Mouse (Mus musculus) heart, postnatal 0 days (tissue): ENCODE measurements around the gene G3bp2. TPM values are rescaled to one million over a fixed set of nuclear protein-coding genes. Genes with fewer than 3 reads are reported as not detected.

ENCODE experiments used
- ATAC-seq: fragments of 200-750 bp; cut with Nextera tagmentation; 2 replicates; pipeline ENCODE4 v1.8.0; 2017; ENCODE audit warnings: low read depth, moderate number of reproducible peaks, moderate library complexity; ENCODE audit not compliant: insufficient read depth
- DNase-seq: peaks from one replicate; pipeline ENCODE4 v3.0.0-alpha.2; 2016; ENCODE audit warnings: low spot score
- H3K27ac ChIP-seq: fragments of 300-500 bp; sonication (generic); 2 replicates; pipeline ENCODE4 v1.5.1; 2014; ENCODE audit warnings: low read depth, mild to moderate bottlenecking
- H3K27me3 ChIP-seq: fragments of 300-500 bp; sonication (generic); 2 replicates; pipeline ENCODE4 v1.6.1; 2014; ENCODE audit warnings: low read length, mixed read lengths; ENCODE audit not compliant: control insufficient read depth, insufficient read depth
- H3K36me3 ChIP-seq: fragments of 300-500 bp; sonication (generic); replicated peaks from 2 replicates; pipeline ENCODE4 v1.6.1; 2014; ENCODE audit warnings: low read length, mixed read lengths; ENCODE audit not compliant: control insufficient read depth, insufficient read depth
- H3K4me1 ChIP-seq: fragments of 300-500 bp; sonication (generic); 2 replicates; pipeline ENCODE4 v1.6.1; 2014; ENCODE audit warnings: antibody characterized with exemption; ENCODE audit not compliant: control insufficient read depth, insufficient read depth
- H3K4me2 ChIP-seq: fragments of 300-500 bp; sonication (generic); 2 replicates; pipeline ENCODE4 v1.6.1; 2014; ENCODE audit warnings: low read depth, mild to moderate bottlenecking, low read length, moderate library complexity
- H3K4me3 ChIP-seq: fragments of 300-500 bp; sonication (generic); 2 replicates; pipeline ENCODE4 v1.5.1; 2014; ENCODE audit warnings: low read depth, low read length
- H3K9ac ChIP-seq: fragments of 300-500 bp; sonication (generic); replicated peaks from 2 replicates; pipeline ENCODE4 v1.6.1; 2014; ENCODE audit warnings: low read depth, low read length, mixed read lengths
- H3K9me3 ChIP-seq: fragments of 300-500 bp; sonication (generic); replicated peaks from 2 replicates; pipeline ENCODE4 v1.6.1; 2016; ENCODE audit warnings: low read length; ENCODE audit not compliant: control insufficient read depth
- CTCF ChIP-seq: IDR thresholded peaks from 2 replicates; pipeline ENCODE4 v1.5.1; 2016; ENCODE audit warnings: antibody characterized with exemption, control low read depth, low read depth
- EP300 ChIP-seq: IDR thresholded peaks from 2 replicates; pipeline ENCODE4 v1.6.1; 2016; ENCODE audit warnings: antibody characterized with exemption, low read depth
- WGBS: fragments of 180-500 bp; shearing (Covaris S2); extraction: QIAGEN DNeasy Blood & Tissue Kit; methylation state at CpG from one replicate; pipeline ENCODE4 v1.1.7; 2014; 5-methylcytosine and 5-hydroxymethylcytosine counted together
- polyA plus RNA-seq: library from polyadenylated mRNA; unstranded; fragments of >200 nt; fragmentation: Nextera tagmentation; extraction: Ambion mirVana; gene quantifications from 2 replicates; pipeline ENCODE4 v1.2.1, GENCODE M21; 2015
- total RNA-seq: library from RNA; depleted of rRNA; stranded (reverse); fragments of >200 nt; gene quantifications from 2 replicates; pipeline ENCODE4 v1.2.3, GENCODE M21; 2014; ENCODE audit warnings: low replicate concordance

Gene G3bp2
- total and polyA plus RNA-seq, 2 experiments from 2014 or later = 32.1 to 119 TPM

- no peak overlapping the region for H3K9ac ChIP-seq
- H3K4me3 ChIP-seq = no peak overlapping the region
- no peak overlapping the region for H3K27ac ChIP-seq
Measured at GRCm38 (mm10) chr5:92128570-92128969, 45.1 kb upstream of the G3bp2 start.

DNA sequence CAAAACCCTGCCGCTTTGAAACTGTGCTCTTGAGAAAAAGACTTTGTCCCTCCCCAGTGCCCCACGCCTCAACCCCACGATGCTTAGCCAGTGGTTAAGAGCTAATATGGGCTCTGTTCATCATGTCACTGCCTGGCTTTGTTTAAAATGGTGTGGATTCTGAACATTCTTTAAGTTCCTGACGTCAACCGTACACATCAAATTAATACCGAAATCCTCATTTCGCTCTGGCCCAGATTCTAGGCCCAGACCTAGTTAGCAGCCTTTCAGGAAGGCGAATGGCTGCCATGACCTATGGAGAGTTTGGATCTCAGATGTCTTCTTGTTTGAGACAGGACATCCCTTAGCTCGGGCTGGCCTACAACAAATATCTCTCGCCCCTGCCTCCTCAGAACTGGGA lies 44.2 kb upstream of the G3bp2 start:
- no peaks in the 10 kb centered on the region for H3K36me3 ChIP-seq
- H3K9me3 ChIP-seq = no peaks in the 10 kb centered on the region
- H3K4me1 ChIP-seq = no peaks in the 10 kb centered on the region
- H3K27ac ChIP-seq = no peak overlapping the region
- DNase-seq (no peak), ATAC-seq (no peak)
- TF ChIP-seq EP300 (no peak), CTCF (no peak)
- H3K27me3 ChIP-seq = no peaks in the 10 kb centered on the region
- no peak overlapping the region for H3K4me3 ChIP-seq
- no peak overlapping the region for H3K4me2 ChIP-seq
- 91% methylated on average over 10 of the region's 10 CpGs for WGBS
- H3K9ac ChIP-seq = no peak overlapping the region

More at GRCm38 (mm10) chr5:92128570-92128969, 45.1 kb upstream of the G3bp2 start:
- peak; percentile 74 for ATAC-seq
- peak overlapping the region; percentile 5; the same call in 1 of the 2 replicates for H3K4me2 ChIP-seq
- TF ChIP-seq EP300 (no peak), CTCF (no peak)
- 19% methylated on average over 8 of the region's 8 CpGs for WGBS
- peak; percentile 46 for DNase-seq
- H3K27me3 ChIP-seq = no peaks in the 10 kb centered on the region
- H3K4me1 ChIP-seq = no peaks in the 10 kb centered on the region
- H3K9me3 ChIP-seq = no peaks in the 10 kb centered on the region
- H3K36me3 ChIP-seq = no peaks in the 10 kb centered on the region

GRCm38 (mm10) chr5:92127141-92127625 lies 43.7 kb upstream of the G3bp2 start:
- no peak overlapping the region for H3K4me3 ChIP-seq
- no peak overlapping the region for H3K9ac ChIP-seq
- H3K4me2 ChIP-seq = no peak overlapping the region
- no peaks in the 10 kb centered on the region for H3K36me3 ChIP-seq
- 0 out of 2 replicates have a peak overlapping the region, but pooled peaks have one; percentile 14 for H3K27ac ChIP-seq
- H3K9me3 ChIP-seq = no peaks in the 10 kb centered on the region
- TF ChIP-seq CTCF (no peak), EP300 (no peak)
- WGBS = 41% methylated on average over 9 of the region's 9 CpGs
- no peaks in the 10 kb centered on the region for H3K27me3 ChIP-seq
- ATAC-seq = no peak
- no peaks in the 10 kb centered on the region for H3K4me1 ChIP-seq
- no peak for DNase-seq

DNA sequence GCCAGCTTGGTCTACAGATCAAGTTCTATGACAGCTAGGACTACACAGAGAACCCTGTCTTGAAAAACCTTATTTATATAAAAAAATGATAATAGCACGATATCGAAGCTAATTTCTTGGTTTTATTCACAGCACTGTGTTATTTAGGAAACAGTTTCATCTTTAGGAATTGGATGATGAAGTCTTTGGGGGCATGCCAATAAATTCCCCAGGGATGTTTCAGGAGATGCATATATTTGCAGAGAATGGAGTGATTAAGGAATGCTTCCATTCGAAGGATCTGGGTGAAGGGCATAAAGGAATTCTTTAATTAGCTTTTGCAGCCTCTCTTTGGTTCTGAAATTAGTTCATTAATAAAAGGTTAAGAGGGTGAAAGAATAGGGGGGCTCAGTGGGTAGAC lies 41.9 kb upstream of the G3bp2 start:
- no peak for ATAC-seq
- Histone ChIP-seq H3K9me3 (no peaks in the 10 kb centered on the region), H3K36me3 (no peaks in the 10 kb centered on the region), H3K9ac (no peak overlapping the region), H3K4me2 (no peak overlapping the region), H3K27me3 (no peaks in the 10 kb centered on the region), H3K27ac (no peak overlapping the region), H3K4me1 (no peaks in the 10 kb centered on the region), H3K4me3 (no peak overlapping the region)
- DNase-seq = no peak
- TF ChIP-seq CTCF = no peak
- no peak for TF ChIP-seq EP300
- 71% methylated on average over 3 of the region's 3 CpGs for WGBS

DNA sequence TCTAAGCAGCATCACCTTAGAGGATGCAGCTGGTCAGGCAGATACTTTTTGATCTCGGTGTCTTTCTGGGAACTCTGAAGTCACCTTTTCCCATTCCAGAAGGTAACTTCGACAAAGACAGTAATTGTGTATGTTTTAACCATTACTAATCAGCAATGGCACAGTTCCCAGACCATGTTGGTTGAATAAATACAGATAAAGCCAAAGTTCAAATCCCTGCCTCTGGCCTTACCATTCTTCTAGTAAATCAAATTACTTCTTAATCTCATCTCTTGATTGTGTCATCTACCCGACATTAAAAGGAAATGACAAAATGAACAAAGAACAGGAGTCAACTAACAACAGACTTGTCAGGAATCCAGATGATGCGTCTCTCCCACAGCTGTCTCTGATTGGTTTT lies 38.1 kb upstream of the G3bp2 start:
- Histone ChIP-seq H3K27me3 (no peaks in the 10 kb centered on the region), H3K4me3 (no peak overlapping the region), H3K9ac (no peak overlapping the region), H3K4me1 (no peaks in the 10 kb centered on the region), H3K9me3 (no peaks in the 10 kb centered on the region), H3K27ac (no peak overlapping the region), H3K4me2 (no peak overlapping the region), H3K36me3 (no peaks in the 10 kb centered on the region)
- 60% methylated on average over 4 of the region's 4 CpGs for WGBS
- TF ChIP-seq CTCF (no peak), EP300 (no peak)
- ATAC-seq (no peak), DNase-seq (no peak)

GRCm38 (mm10) chr5:92117823-92118403 lies 34.4 kb upstream of the G3bp2 start:
- H3K9me3 ChIP-seq = no peaks in the 10 kb centered on the region
- TF ChIP-seq CTCF (peak; percentile 88), EP300 (no peak)
- no peak overlapping the region for H3K4me2 ChIP-seq
- H3K27ac ChIP-seq = no peak overlapping the region
- WGBS = 45% methylated on average over 12 of the region's 12 CpGs
- H3K4me1 ChIP-seq = 0 out of 2 replicates have a peak, but pooled peaks cover under 1% of the 10 kb centered on the region
- H3K4me3 ChIP-seq = no peak overlapping the region
- no peaks in the 10 kb centered on the region for H3K27me3 ChIP-seq
- ATAC-seq (peak; percentile 83), DNase-seq (peak; percentile 83)
- no peak overlapping the region for H3K9ac ChIP-seq
- H3K36me3 ChIP-seq = no peaks in the 10 kb centered on the region
